Mouse (Mus musculus) CH12.LX (cell line): Measurements from ENCODE around the gene Sv2b. TPM values are rescaled to one million over a fixed set of nuclear protein-coding genes. Genes with fewer than 3 reads are reported as not detected.

ENCODE experiments used
- DNase-seq: peaks from one replicate; pipeline ENCODE4 v3.0.0-alpha.2; 2013; ENCODE audit errors: extremely low read depth
- H3K27ac ChIP-seq: 2 replicates; pipeline ENCODE4 v1.5.1; 2012; ENCODE audit warnings: low read depth, mild to moderate bottlenecking, control low read depth, moderate library complexity; ENCODE audit not compliant: insufficient read depth
- H3K27me3 ChIP-seq: replicated peaks from 2 replicates; pipeline ENCODE3; 2012; ENCODE audit warnings: inconsistent platforms
- H3K36me3 ChIP-seq, 2 experiments: replicated peaks in 1 of 2; 2 replicates each; pipeline versions ENCODE3 to v1.6.1; 2012; ENCODE audit warnings: inconsistent platforms in 1 of 2, low read length in 1 of 2, mild to moderate bottlenecking in 1 of 2, mixed read lengths in 1 of 2, moderate library complexity in 1 of 2; ENCODE audit not compliant: control insufficient read depth in 1 of 2, insufficient read depth in 1 of 2
- H3K4me1 ChIP-seq, 2 experiments: 2 replicates each; pipeline ENCODE4 v1.6.1; 2012; ENCODE audit warnings: inconsistent platforms in 1 of 2, moderate library complexity in 1 of 2; ENCODE audit not compliant: insufficient read depth in 2 of 2, control insufficient read depth in 1 of 2
- H3K4me2 ChIP-seq: 2 replicates; pipeline ENCODE4 v1.6.1; 2012; ENCODE audit warnings: low read depth, mild to moderate bottlenecking, control low read depth; ENCODE audit not compliant: poor library complexity, insufficient read depth, severe bottlenecking
- H3K4me3 ChIP-seq, 3 experiments: fragments of 150-350 bp in 1 of 3; sonication (generic) in 1 of 3; replicated peaks in 1 of 3; 2 replicates each; pipeline versions ENCODE3 to v1.5.1; 2011 to 2012; ENCODE audit warnings: low read depth in 2 of 3, low read length in 2 of 3, mild to moderate bottlenecking in 2 of 3, moderate library complexity in 2 of 3, control low read depth in 1 of 3, improper control_type of control experiment in 1 of 3, inconsistent platforms in 1 of 3, mixed read lengths in 1 of 3; ENCODE audit not compliant: poor library complexity in 1 of 3
- H3K79me2 ChIP-seq: replicated peaks from 2 replicates; pipeline ENCODE4 v1.6.1; 2012; ENCODE audit warnings: mild to moderate bottlenecking, moderate library complexity; ENCODE audit not compliant: control insufficient read depth, poor library complexity, insufficient read depth, severe bottlenecking; ENCODE audit errors: extremely low read depth
- H3K9ac ChIP-seq: 2 replicates; pipeline ENCODE4 v1.6.1; 2012; ENCODE audit warnings: low read depth, mild to moderate bottlenecking, control low read depth, moderate library complexity; ENCODE audit not compliant: insufficient read depth
- H3K9me3 ChIP-seq: replicated peaks from 2 replicates; pipeline ENCODE3; 2012; ENCODE audit warnings: low read length, inconsistent platforms, mixed read lengths
- BHLHE40 ChIP-seq: IDR thresholded peaks from 2 replicates; pipeline ENCODE4 v1.6.1; 2011; ENCODE audit warnings: mild to moderate bottlenecking, low read depth, low read length, improper control_type of control experiment
- CTCF ChIP-seq, 2 experiments: IDR thresholded peaks in 1 of 2; conservative IDR thresholded peaks in 1 of 2; 2 replicates each; pipeline ENCODE4 v1.5.1; 2011 to 2012; ENCODE audit warnings: low read depth in 2 of 2, low read length in 2 of 2, improper control_type of control experiment in 1 of 2, inconsistent platforms in 1 of 2, mild to moderate bottlenecking in 1 of 2, moderate library complexity in 1 of 2
- E2F4 ChIP-seq: IDR thresholded peaks from 2 replicates; pipeline ENCODE4 v1.6.1; 2011; ENCODE audit warnings: low read depth, low read length, improper control_type of control experiment; ENCODE audit not compliant: insufficient replicate concordance
- EP300 ChIP-seq: IDR thresholded peaks from 2 replicates; pipeline ENCODE4 v1.6.1; 2011; ENCODE audit warnings: low read length, improper control_type of control experiment
- ETS1 ChIP-seq: conservative IDR thresholded peaks from 2 replicates; pipeline ENCODE4 v1.6.1; 2012; ENCODE audit warnings: low read depth, mild to moderate bottlenecking, inconsistent platforms, low read length, improper control_type of control experiment, moderate library complexity
- GABPA ChIP-seq: IDR thresholded peaks from 2 replicates; pipeline ENCODE4 v1.6.1; 2012; ENCODE audit warnings: low read depth, low read length, improper control_type of control experiment, inconsistent platforms; ENCODE audit not compliant: insufficient replicate concordance
- HCFC1 ChIP-seq: IDR thresholded peaks from 2 replicates; pipeline ENCODE4 v1.6.1; 2012; ENCODE audit warnings: low read depth, mild to moderate bottlenecking, inconsistent platforms, low read length, improper control_type of control experiment
- JUN ChIP-seq: IDR thresholded peaks from 2 replicates; pipeline ENCODE4 v1.6.1; 2011; ENCODE audit warnings: low read depth, mild to moderate bottlenecking, low read length, improper control_type of control experiment, moderate library complexity; ENCODE audit not compliant: insufficient read depth
- JUND ChIP-seq: conservative IDR thresholded peaks from 2 replicates; pipeline ENCODE4 v1.6.1; 2011; ENCODE audit warnings: low read depth, low read length, improper control_type of control experiment
- KAT2A ChIP-seq: IDR thresholded peaks from 2 replicates; pipeline ENCODE4 v1.6.1; 2012; ENCODE audit warnings: low read length, improper control_type of control experiment, inconsistent platforms; ENCODE audit not compliant: insufficient replicate concordance
- MAFK ChIP-seq: IDR thresholded peaks from 2 replicates; pipeline ENCODE4 v1.6.1; 2011; ENCODE audit warnings: low read length, improper control_type of control experiment; ENCODE audit not compliant: insufficient replicate concordance
- MAX ChIP-seq: IDR thresholded peaks from 2 replicates; pipeline ENCODE4 v1.6.1; 2011; ENCODE audit warnings: low read length, improper control_type of control experiment
- MAZ ChIP-seq: IDR thresholded peaks from 2 replicates; pipeline ENCODE4 v1.6.1; 2012; ENCODE audit warnings: low read depth, mild to moderate bottlenecking, inconsistent platforms, low read length, improper control_type of control experiment, moderate library complexity
- MYC ChIP-seq: IDR thresholded peaks from 2 replicates; pipeline ENCODE4 v1.6.1; 2011; ENCODE audit warnings: low read depth, mild to moderate bottlenecking, improper control_type of control experiment, low read length
- NRF1 ChIP-seq: IDR thresholded peaks from 2 replicates; pipeline ENCODE4 v1.6.1; 2014; ENCODE audit warnings: low read depth, mild to moderate bottlenecking, inconsistent platforms, low read length, improper control_type of control experiment, moderate library complexity
- POLR2AphosphoS2 ChIP-seq: IDR thresholded peaks from 2 replicates; pipeline ENCODE4 v1.6.1; 2011; ENCODE audit warnings: low read depth, low read length, improper control_type of control experiment
- RCOR1 ChIP-seq: conservative IDR thresholded peaks from 2 replicates; pipeline ENCODE4 v1.6.1; 2012; ENCODE audit warnings: low read depth, mild to moderate bottlenecking, inconsistent platforms, low read length, improper control_type of control experiment
- SMC3 ChIP-seq: IDR thresholded peaks from 2 replicates; pipeline ENCODE4 v1.6.1; 2011; ENCODE audit warnings: low read depth, low read length, improper control_type of control experiment
- TBP ChIP-seq: conservative IDR thresholded peaks from 2 replicates; pipeline ENCODE4 v1.6.1; 2011; ENCODE audit warnings: low read depth, low read length, improper control_type of control experiment
- TCF12 ChIP-seq: IDR thresholded peaks from 2 replicates; pipeline ENCODE4 v1.6.1; 2014; ENCODE audit warnings: low read depth, mild to moderate bottlenecking, inconsistent platforms, low read length, improper control_type of control experiment
- UBTF ChIP-seq: IDR thresholded peaks from 2 replicates; pipeline ENCODE4 v1.6.1; 2012; ENCODE audit warnings: low read depth, mild to moderate bottlenecking, inconsistent platforms, low read length, improper control_type of control experiment, moderate library complexity
- USF1 ChIP-seq: IDR thresholded peaks from 2 replicates; pipeline ENCODE4 v1.6.1; 2014; ENCODE audit warnings: low read depth, mild to moderate bottlenecking, inconsistent platforms, low read length, improper control_type of control experiment
- USF2 ChIP-seq: conservative IDR thresholded peaks from 2 replicates; pipeline ENCODE4 v1.6.1; 2011; ENCODE audit warnings: low read depth, low read length, improper control_type of control experiment
- ZKSCAN1 ChIP-seq: IDR thresholded peaks from 2 replicates; pipeline ENCODE4 v1.6.1; 2012; ENCODE audit warnings: low read depth, inconsistent platforms, low read length, improper control_type of control experiment, borderline replicate concordance
- ZMIZ1 ChIP-seq: IDR thresholded peaks from 2 replicates; pipeline ENCODE4 v1.6.1; 2012; ENCODE audit warnings: low read depth, mild to moderate bottlenecking, inconsistent platforms, low read length, improper control_type of control experiment
- ZNF384 ChIP-seq: IDR thresholded peaks from 2 replicates; pipeline ENCODE4 v1.6.1; 2012; ENCODE audit warnings: low read depth, low read length, improper control_type of control experiment, inconsistent platforms
- dilution Hi-C: fragments of 300-500 bp; cut with MboI; formaldehyde crosslinking; loops from 2 replicates; pipeline ENCODE4 v1.14.3; 2020; ENCODE audit warnings: low sequenced_read_pairs; ENCODE audit not compliant: extremely low pct_unique_long_range_greater_than_20kb, extremely low pct_ligation_motif_present
- in situ Hi-C: fragments of 300-500 bp; cut with MboI; formaldehyde crosslinking; loops from 3 replicates; pipeline ENCODE4 v1.14.3; 2019; ENCODE audit warnings: low sequenced_read_pairs, low pct_ligation_motif_present, low pct_unique_long_range_greater_than_20kb, mixed read lengths
- polyA plus RNA-seq: library from polyadenylated mRNA; unstranded; fragments of >175 nt; gene quantifications from 2 replicates; pipeline ENCODE4 v1.2.1, GENCODE M21; 2012; ENCODE audit warnings: low read depth; ENCODE audit not compliant: insufficient read length
- total RNA-seq, 2 experiments: library from RNA; depleted of rRNA; stranded (reverse); fragments of 300-350 nt in 1 of 2; fragments of >200 nt in 1 of 2; gene quantifications; 2 replicates each; pipeline ENCODE4 v1.2.3; 2012 to 2014

The Sv2b gene
- total and polyA plus RNA-seq, 3 experiments = 0.04 TPM; not detected in 2

- dilution Hi-C loops = no loop called here
- in situ Hi-C loops = no loop called here
- H3K4me2 ChIP-seq = no peak overlapping the region
Observed at GRCm38 (mm10) chr7:75240754-75241507, 68.1 kb downstream of the Sv2b start.

GRCm38 (mm10) chr7:75236386-75236785, 72.7 kb downstream of the Sv2b start:
- H3K27ac ChIP-seq = no peak overlapping the region
- in situ Hi-C loops = no loop called here
- no peaks in the 10 kb centered on the region for H3K27me3 ChIP-seq
- no peaks in the 10 kb centered on the region for H3K79me2 ChIP-seq
- no peaks in the 10 kb centered on the region for H3K4me1 ChIP-seq
- H3K9ac ChIP-seq = no peak overlapping the region
- no peaks in the 10 kb centered on the region for H3K9me3 ChIP-seq
- dilution Hi-C loops = no loop called here
- no peak for TF ChIP-seq MAZ
- no peak for TF ChIP-seq EP300
- no peak for TF ChIP-seq NRF1
- no peak for TF ChIP-seq CTCF (conservative IDR thresholded peaks at IDR 0.05 in 1 of 2, IDR thresholded peaks at IDR 0.05 in 1 of 2; ENCODE audit: low read depth in 2 of 2, low read length in 2 of 2)
- TF ChIP-seq TBP = no peak
- no peak for TF ChIP-seq SMC3
- no peak for TF ChIP-seq ZKSCAN1
- TF ChIP-seq KAT2A = no peak
- TF ChIP-seq HCFC1 = no peak
- TF ChIP-seq POLR2AphosphoS2 = no peak
- no peak for TF ChIP-seq ZNF384
- TF ChIP-seq TCF12 = no peak
- no peak for TF ChIP-seq UBTF
- no peak for TF ChIP-seq JUN
- no peak for TF ChIP-seq JUND
- no peak for TF ChIP-seq BHLHE40
- TF ChIP-seq ZMIZ1 = no peak
- no peak for TF ChIP-seq RCOR1
- no peaks in the 10 kb centered on the region for H3K36me3 ChIP-seq
- H3K4me3 ChIP-seq = no peak overlapping the region
- DNase-seq = no peak
- no peak overlapping the region for H3K4me2 ChIP-seq

More at GRCm38 (mm10) chr7:75240754-75241507, 68.1 kb downstream of the Sv2b start:
- TF ChIP-seq ETS1 = no peak
- TF ChIP-seq POLR2AphosphoS2 = no peak
- no peak for TF ChIP-seq BHLHE40
- no peak for TF ChIP-seq GABPA
- no peak for TF ChIP-seq USF2
- TF ChIP-seq USF1 = no peak
- no peak for TF ChIP-seq ZMIZ1
- no peak for TF ChIP-seq ZKSCAN1
- TF ChIP-seq E2F4 = no peak
- TF ChIP-seq MYC = no peak
- no peak for TF ChIP-seq MAX
- TF ChIP-seq JUND = no peak
- TF ChIP-seq MAFK = no peak
- Histone ChIP-seq H3K9ac (no peak overlapping the region), H3K4me1 (peaks cover 2 to 4% of the 10 kb centered on the region in 2 experiments; a peak in 2 of 4 replicates), H3K9me3 (no peaks in the 10 kb centered on the region), H3K27ac (no peak overlapping the region), H3K27me3 (no peaks in the 10 kb centered on the region), H3K79me2 (no peaks in the 10 kb centered on the region), H3K36me3 (no peaks in the 10 kb centered on the region), H3K4me3 (no peak overlapping the region)
- no peak for DNase-seq
